Mouse (Mus musculus) cerebellum, adult 11 months (tissue): Measurements from ENCODE around the gene Ganab.
"Not testable (repeated sequence)": the region's sequence is repeated elsewhere in the genome, so short reads cannot be mapped to it uniquely, and the experiment has no call there.

Source experiments
- DNase-seq: peaks from one replicate; pipeline ENCODE4 v3.0.0; 2022

Ganab gene

DNA sequence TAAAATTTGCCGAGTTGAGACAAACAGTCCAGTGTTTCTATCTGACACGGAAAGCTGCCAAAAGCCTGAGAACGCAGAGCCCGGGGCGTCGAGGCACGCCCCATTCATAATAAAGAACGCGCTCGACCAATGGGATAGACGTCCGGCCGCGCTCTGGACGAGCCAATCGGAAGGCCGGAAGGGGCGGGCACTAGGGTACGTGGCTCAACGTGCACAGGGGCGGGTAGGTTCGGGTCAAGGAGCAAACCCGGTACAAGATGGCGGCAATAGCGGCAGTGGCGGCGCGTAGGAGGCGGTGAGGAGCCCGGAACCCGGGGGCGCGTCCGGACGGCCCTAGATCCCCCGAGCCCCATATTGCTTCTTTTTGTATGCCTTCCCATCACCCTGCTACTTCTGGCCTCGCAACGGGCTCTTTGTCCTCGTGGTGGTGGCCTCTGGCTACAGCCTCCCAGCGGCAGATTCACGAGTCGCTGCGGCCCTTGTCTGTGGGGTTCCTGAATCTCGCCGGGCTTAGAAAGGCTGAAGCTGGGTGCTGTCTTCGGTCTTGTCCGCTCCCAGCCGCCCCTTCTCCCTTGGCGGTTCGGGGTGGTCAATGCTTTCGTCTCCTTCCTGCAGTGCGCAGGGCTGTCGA, at the start of gene Ganab:
Ganab (plus strand) TSS at position 207 of the 631 bp plus-strand sequence.
- DNase-seq = peak; percentile 93

DNA sequence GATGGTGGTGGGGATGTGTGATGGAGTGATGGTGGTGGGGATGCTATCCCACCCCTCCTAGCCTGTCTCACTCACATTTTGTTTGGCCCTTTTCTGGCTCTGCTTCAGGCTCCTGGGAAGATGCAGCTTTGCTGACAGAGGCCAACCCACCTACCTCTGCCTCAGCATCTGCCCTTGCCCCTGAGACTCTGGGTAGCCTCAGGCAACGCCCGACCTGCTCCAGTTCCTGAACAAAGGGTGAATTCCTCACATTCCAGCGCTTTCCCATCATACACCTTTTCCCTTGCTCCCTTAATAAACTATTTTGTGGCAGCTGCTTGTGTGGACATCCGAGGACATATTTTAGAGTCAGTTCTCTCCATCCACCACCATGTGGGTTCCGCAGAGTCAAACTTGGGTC, 49.5 kb upstream of the Ganab start:
- DNase-seq = no peak

DNA sequence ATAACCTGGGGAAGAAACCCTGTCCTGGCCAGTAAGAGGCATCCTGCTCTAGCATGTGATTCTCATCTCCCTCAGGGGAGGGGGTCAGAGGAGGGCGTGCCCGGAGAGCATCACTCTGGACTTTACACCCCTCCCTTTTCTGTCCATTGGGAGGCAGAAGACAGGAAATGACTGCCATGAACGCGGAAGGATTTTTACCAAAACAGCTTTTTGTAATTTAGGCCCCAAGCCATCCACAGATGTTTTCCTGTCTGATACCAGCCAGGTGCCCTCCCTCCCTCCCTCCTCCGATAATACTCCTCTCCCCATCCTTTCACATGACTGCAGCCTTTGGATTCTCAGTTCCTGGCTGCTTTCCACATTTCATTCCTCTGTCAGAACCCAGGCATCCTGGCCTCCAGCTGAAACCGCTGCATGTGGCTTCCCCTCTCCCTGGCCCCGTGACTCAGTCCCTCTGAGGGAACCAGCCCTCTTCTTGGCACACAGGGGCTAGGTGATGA, 47.4 kb upstream of the Ganab start, which contains the start of gene Lrrn4cl:
Lrrn4cl (plus strand) TSS at position 367 of the 500 bp plus-strand sequence.
- DNase-seq = no peak

DNA sequence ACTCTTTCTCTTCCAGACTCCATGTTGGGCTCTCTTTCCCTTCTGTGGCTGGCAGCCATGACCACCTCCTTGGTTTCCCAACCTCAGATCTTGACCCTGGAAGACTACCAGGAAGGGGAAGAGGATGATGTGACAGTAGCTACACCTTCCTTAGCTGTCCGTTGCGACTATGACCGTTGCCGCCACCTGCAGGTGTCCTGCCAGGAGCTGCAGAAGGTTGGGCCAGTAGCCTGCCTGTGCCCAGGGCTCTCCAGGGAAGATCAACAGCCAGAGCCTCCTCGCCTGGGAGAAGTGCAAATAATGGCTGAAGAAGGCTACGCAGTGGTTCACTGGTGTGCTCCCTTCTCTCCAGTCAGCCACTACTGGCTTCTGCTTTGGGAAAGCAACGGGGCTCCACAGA, 46.2 kb upstream of the Ganab start:
- no peak for DNase-seq

DNA sequence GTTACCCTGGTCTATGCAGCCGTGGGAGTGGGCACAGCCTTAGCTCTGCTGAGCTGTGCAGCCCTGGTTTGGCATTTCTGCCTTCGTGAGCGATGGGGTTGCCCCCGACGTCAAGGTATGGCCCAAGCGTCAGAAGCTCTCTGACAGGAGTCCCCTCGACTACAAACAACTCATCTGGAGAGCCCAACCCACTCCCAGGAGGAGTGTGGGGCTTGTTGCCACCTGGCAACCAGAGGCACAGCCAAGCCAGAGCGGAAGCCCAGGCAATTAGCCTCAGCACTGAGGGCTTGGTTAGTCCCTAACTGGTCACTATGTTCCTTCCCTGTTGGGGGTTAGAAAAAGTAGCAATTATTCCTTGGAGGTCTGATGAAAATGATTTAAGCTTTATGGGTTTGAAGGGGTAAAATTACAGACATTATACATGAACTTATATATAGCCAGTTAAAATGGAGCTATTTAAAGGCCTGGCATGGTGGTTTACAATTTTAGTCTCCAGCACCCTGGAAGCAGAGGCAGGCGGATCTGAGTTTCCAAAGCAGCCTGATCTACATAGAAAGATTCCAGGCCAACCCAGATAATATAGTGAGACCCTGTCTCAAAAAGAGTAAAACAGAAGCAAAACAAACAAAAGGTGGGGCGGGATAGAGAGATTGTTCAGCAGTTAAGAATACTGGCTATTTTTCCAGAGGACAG, 45.5 kb upstream of the Ganab start:
- DNase-seq = no peak

DNA sequence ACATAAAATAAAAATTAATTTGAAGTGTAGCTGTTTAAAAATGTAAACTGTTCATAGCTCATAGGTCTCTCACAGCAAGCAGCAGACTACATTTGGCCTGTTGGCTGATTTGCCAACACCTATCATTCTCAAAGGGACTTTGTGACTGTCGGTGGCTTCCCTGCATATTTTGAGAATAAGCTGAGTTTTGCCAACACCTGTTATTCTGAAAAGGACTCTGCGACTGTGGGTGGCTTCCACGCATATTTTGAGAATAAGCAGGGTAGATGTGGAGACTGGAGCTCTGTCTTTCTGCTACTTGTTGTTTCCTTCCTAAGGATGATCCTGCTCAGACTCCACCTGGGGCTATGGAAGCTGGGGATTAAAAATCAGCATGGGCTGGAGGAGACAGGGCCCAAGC, 44.8 kb upstream of the Ganab start:
- DNase-seq = no peak

DNA sequence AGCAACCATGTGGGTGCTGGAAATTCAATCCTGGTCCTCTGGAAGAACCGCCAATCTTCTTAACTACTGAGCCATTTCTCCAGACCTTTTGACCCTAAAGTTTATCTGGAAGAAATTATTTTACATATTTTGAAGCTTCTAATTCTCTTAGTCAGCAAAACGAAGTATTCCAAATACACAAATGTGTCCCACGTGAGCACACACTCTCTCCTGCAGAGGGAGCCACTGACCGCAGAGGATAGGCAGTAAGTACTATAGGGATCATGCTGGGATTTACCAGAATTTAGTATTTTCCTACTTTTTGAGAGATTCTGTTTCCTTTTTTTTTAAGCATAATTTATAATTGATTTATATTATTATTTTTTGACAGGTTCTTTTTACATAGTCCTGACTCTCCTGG, 40.2 kb upstream of the Ganab start:
- no peak for DNase-seq

DNA sequence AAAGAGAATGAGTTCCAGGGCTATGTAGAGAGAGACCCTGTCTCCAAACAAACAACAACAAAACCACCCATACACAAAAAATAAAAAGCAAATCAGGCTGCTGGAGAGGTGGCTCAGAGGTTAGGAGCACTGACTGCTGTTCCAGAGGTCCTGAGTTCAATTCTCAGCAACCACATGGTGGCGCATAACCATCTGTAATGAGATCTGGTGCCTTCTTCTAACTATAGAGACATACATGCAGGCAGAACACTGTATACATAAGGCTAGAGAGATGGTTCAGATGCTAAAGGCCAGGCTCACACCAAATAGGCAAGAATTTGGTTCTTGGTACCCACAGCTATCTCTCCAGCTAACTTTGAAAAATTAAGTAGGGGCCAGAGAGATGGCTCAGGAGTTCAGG, 38.9 kb upstream of the Ganab start:
- no peak for DNase-seq

DNA sequence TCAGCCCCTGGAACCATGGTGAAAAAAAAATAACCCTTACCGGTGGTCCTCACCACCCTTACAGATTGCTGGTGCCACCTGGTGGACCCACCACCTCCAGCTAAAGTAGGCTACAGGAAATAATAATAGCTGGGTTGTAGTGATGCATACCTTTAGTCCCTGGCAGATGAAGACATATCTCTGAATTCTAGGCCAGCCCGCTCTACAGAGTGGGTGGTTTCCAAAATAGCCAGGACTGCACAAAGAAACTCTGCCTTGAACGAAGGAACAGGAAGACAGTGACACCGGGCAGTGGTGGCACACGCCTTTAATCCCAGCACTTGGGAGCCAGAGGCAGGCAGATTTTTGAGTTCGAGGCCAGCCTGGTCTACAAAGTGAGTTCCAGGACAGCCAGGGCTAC, 33.6 kb upstream of the Ganab start:
- no peak for DNase-seq

DNA sequence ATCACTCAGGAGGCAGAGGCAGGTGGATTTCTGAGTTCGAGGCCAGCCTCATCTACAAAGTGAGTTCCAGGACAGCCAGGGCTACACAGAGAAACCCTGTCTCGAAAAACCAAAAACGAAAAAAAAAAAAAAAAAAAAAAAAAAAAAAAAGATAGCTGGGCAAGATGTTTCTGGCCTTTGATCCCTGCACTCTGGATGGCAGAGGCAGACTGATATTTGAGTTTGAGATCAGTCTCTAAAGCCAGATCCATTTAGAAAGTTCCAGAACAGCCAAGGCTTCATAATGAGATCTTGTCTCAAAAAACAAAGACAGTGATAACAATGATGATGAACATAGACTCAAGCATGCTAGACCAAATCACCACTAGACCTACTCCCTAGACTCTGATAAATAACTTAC, 27.5 kb upstream of the Ganab start:
- not testable (repeated sequence) for DNase-seq

DNA sequence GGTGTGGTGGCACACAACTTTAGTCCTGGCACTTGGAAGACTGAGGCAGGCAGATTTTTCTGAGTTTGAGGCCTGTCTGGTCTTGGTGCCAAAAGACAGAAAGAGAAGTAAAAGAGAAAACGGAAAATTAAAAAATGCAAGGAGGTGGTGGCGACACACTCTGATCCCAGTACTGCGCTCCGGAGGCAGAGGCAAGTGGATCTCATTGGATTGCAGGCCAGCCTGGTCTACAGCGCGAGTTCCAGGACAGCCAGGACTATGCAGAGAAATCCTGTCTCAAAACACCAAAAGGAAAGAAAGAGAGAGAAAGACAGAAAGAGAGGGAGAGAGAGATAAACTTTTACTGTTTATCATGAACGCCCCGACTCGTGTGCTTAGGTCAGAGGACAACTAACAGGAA, 27.0 kb upstream of the Ganab start:
- no peak for DNase-seq

DNA sequence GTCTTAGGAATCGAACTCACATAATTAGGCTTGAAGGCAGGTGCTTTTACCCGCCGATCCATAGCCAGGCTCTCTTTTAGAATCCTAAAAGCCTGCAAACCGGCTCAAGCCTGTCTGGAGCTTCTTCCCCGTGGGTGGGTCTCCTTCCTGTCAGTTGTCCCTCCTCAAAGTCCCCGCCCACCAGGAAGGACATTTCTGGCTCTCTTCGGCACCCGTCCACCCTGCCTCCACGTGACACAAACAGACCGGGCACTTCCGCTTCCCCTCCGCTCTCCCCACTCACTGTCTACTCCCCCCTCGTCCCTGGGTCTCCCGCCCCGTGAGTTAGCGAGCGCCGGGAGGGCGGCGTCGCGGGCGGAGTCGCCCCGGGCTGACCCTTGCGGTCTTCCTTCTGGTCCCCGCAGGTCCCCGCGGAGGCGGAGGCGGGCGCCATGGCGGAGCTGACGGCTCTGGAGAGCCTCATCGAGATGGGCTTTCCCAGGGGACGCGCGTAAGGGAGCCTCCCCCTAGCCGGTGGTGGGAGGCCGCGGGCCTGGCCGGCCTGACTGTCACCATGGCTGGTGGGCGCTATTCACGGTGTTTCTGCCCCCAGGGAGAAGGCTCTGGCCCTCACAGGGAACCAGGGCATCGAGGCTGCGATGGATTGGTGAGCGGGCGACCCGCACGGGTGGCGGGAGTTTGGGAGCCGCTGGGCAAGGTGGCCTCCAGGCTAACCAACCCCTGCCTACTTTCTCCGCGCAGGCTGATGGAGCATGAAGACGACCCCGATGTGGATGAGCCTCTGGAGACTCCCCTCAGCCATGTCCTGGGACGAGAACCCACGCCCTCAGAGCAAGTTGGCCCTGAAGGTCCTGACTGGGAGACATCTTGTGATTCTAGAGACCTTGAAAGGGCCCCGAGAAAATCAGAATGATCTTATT, 26.3 kb upstream of the Ganab start, which contains the start of gene Ubxn1:
Ubxn1 (plus strand) TSS at position 230 of the 920 bp plus-strand sequence.
- peak; percentile 95 for DNase-seq

DNA sequence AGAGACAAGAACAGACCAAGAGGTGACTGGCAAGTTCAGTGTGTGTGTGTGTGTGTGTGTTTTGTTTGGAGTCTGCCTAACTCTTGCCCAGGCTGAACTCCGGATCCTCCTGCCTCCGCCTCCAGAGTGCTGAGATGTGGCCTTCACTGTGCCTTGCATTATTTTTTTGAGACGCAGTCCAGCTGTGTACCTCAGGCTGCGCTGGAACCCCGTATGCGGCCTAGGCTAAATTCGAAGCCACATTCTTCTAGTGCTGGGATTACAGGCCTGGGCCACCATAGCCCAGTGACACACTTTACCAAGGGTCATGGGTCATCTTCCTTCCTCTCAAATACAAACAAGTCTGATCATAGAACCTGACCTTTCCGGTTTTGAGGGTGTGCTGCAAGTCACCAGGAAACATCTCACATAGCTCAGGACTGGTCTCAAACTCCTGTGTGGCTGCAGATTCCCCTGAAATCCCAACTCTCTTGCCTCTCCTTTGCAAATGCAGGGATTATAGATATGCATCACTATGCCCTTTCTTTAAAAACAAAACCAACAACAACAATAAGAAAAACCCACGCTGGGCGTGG, 25.5 kb upstream of the Ganab start:
- DNase-seq = no peak

DNA sequence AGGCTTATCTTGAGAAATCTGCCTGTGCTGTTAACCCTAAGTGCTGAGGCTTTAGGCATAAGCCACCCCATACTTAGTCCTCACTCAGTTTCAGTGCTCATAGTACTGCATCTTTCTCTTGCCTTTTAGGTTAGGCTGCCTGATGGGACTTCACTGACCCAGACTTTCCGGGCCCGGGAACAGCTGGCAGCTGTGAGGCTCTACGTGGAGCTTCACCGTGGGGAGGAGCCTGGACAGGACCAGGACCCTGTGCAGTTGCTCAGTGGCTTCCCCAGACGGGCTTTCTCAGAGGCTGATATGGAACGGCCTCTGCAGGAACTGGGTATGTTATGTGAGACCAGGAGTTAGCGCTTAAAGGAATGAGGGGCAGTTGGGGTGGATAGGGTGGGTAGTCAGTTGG, 22.8 kb upstream of the Ganab start:
- DNase-seq = no peak

DNA sequence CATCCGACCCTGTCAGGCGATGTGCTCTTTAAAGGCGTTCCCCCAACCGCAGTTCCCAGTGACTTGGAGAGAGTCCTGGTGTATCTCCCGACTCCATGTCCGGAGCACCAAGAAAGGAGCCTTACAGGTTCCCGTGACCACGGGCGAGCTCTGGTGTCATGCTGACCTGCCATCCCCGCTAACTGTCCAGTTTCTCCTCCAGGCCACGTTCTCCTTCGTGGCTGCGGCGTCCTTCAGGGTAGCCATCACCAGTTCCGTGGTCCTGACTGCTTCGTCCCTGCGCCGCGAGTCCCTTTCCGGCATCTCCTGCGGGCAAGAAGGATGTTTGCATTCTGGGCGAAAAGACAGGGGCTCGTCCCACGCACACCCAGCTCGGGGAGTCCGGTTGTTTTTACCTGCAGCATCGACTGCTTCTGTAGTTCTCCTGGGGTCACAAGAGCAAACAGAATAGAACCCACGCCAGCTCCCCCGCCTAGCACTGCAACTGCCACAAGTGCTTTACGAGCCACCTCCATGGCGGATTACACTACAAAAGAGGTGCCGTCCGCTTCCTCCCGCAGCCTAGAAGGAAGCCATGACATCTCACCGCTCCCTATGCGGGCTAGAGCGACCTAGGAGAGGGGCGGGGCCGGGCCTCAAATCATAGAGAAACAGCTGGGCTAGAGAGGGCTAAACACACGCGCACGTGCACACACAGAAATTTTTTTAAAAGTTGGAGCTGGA, 17.4 kb upstream of the Ganab start, which contains the start of gene Uqcc3:
Uqcc3 (minus strand) TSS at position 613 of the 723 bp plus-strand sequence.
- peak; percentile 86 for DNase-seq

DNA sequence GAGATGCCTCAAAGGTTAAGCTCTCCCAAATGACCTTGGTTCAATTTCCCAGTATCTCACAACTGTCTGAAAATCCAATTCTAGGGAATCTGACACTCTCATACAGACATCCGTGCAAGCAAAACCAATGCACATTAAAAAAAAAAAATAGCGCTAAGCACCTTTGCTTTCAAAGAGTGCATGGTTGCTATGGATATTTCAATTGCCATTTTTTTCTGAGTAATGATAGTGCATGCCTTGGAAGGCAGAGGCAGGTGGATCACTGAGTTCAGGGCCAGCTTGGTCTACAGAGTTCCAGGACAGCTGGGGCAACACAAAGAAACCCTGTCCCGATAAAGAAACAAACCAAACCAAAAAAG, 16.9 kb upstream of the Ganab start:
- DNase-seq = no peak

DNA sequence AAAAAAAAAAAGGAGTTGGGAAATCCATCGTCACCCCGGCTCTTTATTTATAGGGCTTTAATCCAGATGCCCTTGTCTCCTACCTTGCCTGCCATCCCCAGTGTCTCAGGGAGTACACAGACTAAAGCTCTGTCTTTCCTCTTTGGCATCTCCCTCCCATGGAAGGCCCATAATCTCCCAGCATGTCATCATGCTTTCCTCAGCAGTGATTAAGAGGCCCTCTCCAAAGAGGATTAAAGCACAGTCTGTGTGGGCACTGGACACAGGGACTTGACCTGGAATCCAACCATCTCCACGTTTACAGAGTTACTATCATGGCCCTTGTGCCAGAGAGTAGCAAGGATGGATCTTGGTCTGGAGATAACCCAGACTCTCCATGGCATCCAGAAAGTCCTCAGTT, 14.3 kb upstream of the Ganab start, which contains the start of the genes Lbhd1 and Gm49403:
Lbhd1 (plus strand) TSS at position 117 of the 400 bp plus-strand sequence.
Gm49403 (plus strand) TSS at position 315 of the 400 bp plus-strand sequence.
- no peak for DNase-seq

DNA sequence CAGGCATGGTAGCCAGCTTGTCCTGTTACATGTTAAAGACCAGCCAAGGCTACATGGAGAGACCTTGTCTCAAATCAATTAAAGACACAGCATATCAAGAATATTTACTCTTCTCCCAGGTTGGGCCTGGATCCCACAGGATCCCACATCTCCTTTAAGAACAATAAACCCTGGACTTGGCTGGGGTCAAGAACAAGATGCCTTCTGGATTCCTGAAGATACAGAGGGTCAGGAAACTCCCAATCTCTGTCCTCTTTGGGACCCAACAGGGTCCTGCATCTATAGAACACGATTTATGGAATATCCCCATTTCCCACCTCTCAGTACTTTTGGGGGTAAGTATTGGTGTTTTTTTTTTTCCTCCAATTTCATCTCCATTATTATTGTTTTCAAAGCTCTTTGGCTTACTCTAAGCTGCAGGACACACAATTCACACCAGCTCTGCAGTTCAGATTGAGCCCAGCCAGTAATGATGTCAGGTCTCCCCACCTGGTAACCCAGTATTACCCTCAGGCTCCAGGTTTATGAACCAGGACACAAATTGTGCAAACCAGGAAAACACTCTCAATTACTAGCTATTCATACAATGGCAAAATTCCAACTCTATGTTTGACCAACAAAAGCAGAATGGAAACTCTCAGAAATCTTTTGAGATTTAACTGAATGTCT, 10.8 kb upstream of the Ganab start:
- DNase-seq = no peak

DNA sequence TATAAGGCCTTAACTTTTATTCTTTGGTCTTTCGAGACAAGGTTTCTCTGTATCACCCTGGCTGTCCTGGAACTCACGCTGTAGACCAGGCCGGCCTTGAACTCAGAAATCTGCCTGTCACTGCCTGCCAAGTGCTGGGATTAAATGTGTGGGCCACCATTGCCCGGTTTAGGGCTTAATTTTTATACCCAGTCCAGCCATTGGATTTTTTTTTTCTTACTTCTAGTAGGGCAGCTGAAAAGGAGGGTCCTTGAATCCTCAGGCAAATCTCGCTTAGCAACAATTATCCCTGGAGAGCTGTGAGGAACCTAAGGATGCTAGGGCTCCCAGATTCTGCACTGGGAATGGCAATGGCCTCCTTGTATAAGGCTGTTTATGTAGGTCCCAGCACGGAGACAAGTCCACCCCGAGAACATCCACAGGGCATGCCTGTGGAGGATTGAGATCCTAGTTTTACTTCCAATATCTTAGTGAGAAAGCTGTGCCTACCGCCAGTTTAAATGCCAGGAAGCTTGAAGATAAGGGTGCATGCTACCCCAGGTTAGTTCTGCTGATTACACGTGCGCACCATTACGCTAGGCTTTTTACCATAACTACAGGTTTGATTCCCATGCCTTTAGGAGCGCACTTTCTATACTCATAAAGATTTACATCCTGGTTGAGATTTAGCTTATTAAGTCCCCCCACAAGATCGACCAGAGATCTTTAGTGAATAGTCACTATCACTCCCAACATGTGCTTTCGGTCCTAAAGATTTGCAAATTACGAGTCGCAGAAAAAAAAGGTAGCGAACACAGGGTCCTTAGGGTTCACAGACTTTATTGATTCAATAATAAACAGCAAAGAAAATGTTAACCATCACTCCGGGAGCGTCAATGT, 10.0 kb upstream of the Ganab start:
- DNase-seq = no peak
